Mouse (Mus musculus): ENCODE results near the gene Ptbp3.

Ptbp3 gene

GRCm38 (mm10) chr4:59437990-59438854 lies 110.9 kb downstream of the Ptbp3 start, which contains the start of gene Susd1:
Susd1 (minus strand) TSS chr4:59438633.
- DNase-seq (ENCODE audit: low spot score in 2 of 2), result peak; percentile 50 to 54

GRCm38 (mm10) chr4:59435951-59436350 lies 113.2 kb downstream of the Ptbp3 start:
- no peak for DNase-seq (ENCODE audit: low spot score in 2 of 2)

GRCm38 (mm10) chr4:59434039-59434438 lies 115.1 kb downstream of the Ptbp3 start:
- DNase-seq (ENCODE audit: low spot score in 2 of 2), result no peak

- no peak for DNase-seq (ENCODE audit: low spot score in 2 of 2)
Observed at GRCm38 (mm10) chr4:59429128-59429527, 120.0 kb downstream of the Ptbp3 start.

- no peak for DNase-seq (ENCODE audit: low spot score in 2 of 2)
Observed at GRCm38 (mm10) chr4:59426429-59426828, 122.7 kb downstream of the Ptbp3 start.

GRCm38 (mm10) chr4:59422808-59423207 lies 126.4 kb downstream of the Ptbp3 start:
- DNase-seq (ENCODE audit: low spot score in 2 of 2), result no peak

GRCm38 (mm10) chr4:59422025-59422783 lies 127.0 kb downstream of the Ptbp3 start:
- DNase-seq (ENCODE audit: low spot score in 2 of 2), result no peak
